Mouse (Mus musculus) megakaryocyte progenitor cell, adult 5-6 weeks (primary cell): ENCODE results near the gene Tmem132b. TPM values are rescaled to one million over a fixed set of nuclear protein-coding genes. Genes with fewer than 3 reads are reported as not detected.
A peak's percentile ranks its signal among the peaks of the same experiment; 100 is the strongest.

Experiments
- ATAC-seq: replicated peaks from 2 replicates; pipeline ENCODE4 v1.8.0; 2016; ENCODE audit warnings: mild to moderate bottlenecking, moderate TSS enrichment, inconsistent platforms; ENCODE audit not compliant: poor library complexity
- total RNA-seq, 2 experiments: library from RNA; stranded (forward) in 1 of 2; stranded (reverse) in 1 of 2; fragments of 157-497, 149-512 nt in 1 of 2; fragments of 200-1000 nt in 1 of 2; gene quantifications; 2 replicates each; pipeline versions ENCODE4 v1.2.3 to v1.2.4; 2015 to 2017

Gene Tmem132b
- total RNA-seq, 2 experiments from 2014 or later = not detected

- no peak for ATAC-seq
Measured at GRCm38 (mm10) chr5:125574886-125575285, 43.3 kb downstream of the Tmem132b start.

GRCm38 (mm10) chr5:125575866-125576265 lies 44.3 kb downstream of the Tmem132b start:
- no peak for ATAC-seq

- ATAC-seq = no peak
Measured at GRCm38 (mm10) chr5:125578661-125579060, 47.1 kb downstream of the Tmem132b start.

GRCm38 (mm10) chr5:125579153-125579552 lies 47.6 kb downstream of the Tmem132b start:
- ATAC-seq = peak; percentile 39; the same call in 1 of the 2 replicates

GRCm38 (mm10) chr5:125583298-125583697 lies 51.7 kb downstream of the Tmem132b start:
- ATAC-seq = no peak

GRCm38 (mm10) chr5:125583836-125584235 lies 52.3 kb downstream of the Tmem132b start:
- no peak for ATAC-seq

- no peak for ATAC-seq
Measured at GRCm38 (mm10) chr5:125585211-125585610, 53.6 kb downstream of the Tmem132b start.

GRCm38 (mm10) chr5:125588203-125588602 lies 56.6 kb downstream of the Tmem132b start:
- ATAC-seq = no peak

- ATAC-seq = no peak
Measured at GRCm38 (mm10) chr5:125588876-125589667, 57.5 kb downstream of the Tmem132b start.

GRCm38 (mm10) chr5:125598056-125598455 lies 66.5 kb downstream of the Tmem132b start:
- no peak for ATAC-seq

- ATAC-seq = no peak
Measured at GRCm38 (mm10) chr5:125607146-125607545, 75.6 kb downstream of the Tmem132b start.

GRCm38 (mm10) chr5:125609968-125610367 lies 78.4 kb downstream of the Tmem132b start:
- ATAC-seq = no peak

GRCm38 (mm10) chr5:125612460-125612859 lies 80.9 kb downstream of the Tmem132b start:
- ATAC-seq = no peak

- no peak for ATAC-seq
Measured at GRCm38 (mm10) chr5:125613136-125613535, 81.6 kb downstream of the Tmem132b start.

- ATAC-seq = 0 out of 2 replicates have a peak, but pooled peaks have one; percentile 31
Measured at GRCm38 (mm10) chr5:125614348-125614747, 82.8 kb downstream of the Tmem132b start.

- ATAC-seq = no peak
Measured at GRCm38 (mm10) chr5:125617050-125617449, 85.5 kb downstream of the Tmem132b start.

GRCm38 (mm10) chr5:125627816-125628348 lies 96.3 kb downstream of the Tmem132b start:
- ATAC-seq = no peak

GRCm38 (mm10) chr5:125634666-125635065 lies 103.1 kb downstream of the Tmem132b start:
- ATAC-seq = no peak

- no peak for ATAC-seq
Measured at GRCm38 (mm10) chr5:125640966-125641365, 109.4 kb downstream of the Tmem132b start.

GRCm38 (mm10) chr5:125641531-125642147 lies 110.1 kb downstream of the Tmem132b start:
- ATAC-seq = no peak

GRCm38 (mm10) chr5:125648236-125648635 lies 116.7 kb downstream of the Tmem132b start:
- ATAC-seq = no peak

- no peak for ATAC-seq
Measured at GRCm38 (mm10) chr5:125649982-125650381, 118.4 kb downstream of the Tmem132b start.
